Mouse (Mus musculus) T-cell, adult 2 months (primary cell): ENCODE data around the gene Timm17a.

ENCODE experiments used
- DNase-seq: peaks from one replicate; pipeline ENCODE4 v3.0.0; 2022; ENCODE audit warnings: low spot score

Timm17a gene

DNA sequence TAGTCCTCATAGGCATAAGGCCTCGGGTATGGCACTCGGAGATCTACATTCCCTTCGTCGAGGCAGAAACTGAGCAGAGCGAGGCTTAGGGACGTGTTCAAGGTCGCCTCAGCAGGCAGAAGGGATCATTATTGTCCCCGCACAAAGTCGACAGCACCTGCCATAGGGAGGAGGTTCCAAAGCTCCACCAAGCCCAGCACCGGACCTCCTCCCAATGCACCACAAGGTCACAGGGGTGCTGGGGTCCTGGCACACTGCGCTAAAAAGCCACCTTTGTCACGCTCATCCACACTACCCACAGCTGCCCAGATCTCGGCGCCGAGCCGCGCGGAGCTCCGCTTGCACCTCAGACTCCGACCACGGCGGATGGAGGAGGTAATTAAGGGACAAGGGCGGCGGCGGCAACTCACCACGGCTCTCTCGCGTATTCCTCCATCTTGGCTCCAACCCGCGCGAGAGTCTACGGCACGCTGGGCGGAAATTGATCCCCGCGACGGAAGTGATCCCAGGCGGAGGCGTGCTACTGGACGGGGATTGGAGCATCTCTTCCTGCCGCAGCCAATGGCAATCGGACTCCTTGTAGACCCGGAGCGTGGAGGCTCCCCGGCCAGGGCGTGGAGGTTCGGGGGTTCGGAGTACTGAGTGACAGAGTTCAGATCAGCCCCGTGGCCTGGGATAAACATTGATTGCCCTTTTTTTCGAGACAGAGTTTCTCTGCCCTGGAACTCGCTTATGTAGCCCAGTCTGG lies at the start of gene Timm17a:
Timm17a (minus strand) TSS at position 495 of the 748 bp plus-strand sequence.
- DNase-seq = peak; percentile 95

DNA sequence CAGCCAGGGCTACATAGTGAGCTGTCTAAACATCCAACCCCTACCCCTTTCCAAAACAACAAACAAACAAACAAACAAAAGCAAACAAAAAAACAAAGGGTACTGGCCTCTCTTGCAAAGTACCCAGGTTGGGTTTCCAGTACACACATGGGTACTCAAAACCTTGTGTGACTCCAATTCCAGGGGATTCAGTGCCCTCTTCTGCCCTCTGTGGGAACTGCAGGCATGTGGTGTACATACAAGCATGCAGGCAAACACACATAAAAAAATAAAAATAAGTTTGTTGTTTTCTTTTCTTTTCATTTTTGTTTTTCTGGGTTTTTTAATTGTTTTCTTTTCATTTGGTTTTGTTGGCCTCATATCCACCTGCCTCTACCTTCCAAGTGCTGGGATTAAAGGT lies 48.5 kb upstream of the Timm17a start:
- DNase-seq = no peak

DNA sequence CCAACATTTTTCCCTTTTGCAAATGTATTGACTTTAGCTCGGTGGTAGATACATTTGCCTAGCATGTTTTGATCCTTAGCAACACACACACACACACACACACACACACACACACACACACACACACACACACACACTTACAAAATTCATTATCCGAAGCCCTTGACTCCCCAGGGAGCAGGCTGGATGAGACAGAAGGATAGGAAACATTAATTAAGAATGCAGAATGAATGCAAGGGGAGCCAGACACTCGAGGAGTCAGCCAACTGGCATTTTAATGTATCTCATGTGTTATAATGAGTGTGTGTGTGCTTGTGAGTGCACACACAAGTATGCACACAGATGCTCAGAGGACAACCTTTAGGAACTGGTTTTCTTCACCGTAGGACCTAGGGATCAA lies 47.9 kb upstream of the Timm17a start:
- DNase-seq = no peak

DNA sequence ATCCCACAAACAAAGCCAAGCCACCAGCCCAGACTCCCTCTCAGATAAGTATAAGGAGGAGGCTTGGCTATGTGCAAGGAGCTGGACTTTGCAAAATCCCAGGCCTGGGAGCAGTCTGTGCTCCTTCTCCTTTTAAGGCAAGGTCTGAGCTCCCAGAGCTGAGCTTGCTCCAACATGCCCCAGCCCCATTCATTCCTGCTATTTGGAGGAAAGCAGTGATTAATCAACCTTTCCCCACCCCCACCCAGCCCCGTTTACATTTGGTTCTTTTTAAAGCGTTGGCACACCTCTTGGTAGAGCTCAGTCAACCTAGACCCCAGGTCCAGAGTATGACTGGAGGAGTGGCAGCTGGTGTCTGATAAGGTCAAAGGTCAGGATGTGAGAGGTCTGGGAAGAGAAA lies 45.5 kb upstream of the Timm17a start:
- DNase-seq = no peak

DNA sequence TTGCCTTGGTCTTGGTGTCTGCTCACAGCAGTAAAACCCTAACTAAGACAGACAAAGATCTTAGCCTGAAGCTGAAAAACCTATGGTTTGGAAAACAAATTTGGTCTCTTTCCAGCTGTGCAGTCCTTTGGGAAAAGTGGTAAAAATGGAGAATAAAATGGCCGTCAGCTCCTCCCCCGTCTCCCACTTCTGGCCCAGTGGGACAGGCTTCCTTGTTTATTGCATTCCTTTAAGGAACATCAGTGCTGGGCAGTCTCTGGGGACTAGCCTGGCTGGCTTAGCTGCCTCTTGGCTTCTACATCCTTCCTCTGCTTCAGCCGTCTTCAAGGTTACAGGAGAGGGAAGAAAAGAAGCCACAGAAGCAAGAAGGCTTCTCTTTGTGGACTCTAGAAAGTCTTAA lies 38.4 kb upstream of the Timm17a start:
- no peak for DNase-seq

DNA sequence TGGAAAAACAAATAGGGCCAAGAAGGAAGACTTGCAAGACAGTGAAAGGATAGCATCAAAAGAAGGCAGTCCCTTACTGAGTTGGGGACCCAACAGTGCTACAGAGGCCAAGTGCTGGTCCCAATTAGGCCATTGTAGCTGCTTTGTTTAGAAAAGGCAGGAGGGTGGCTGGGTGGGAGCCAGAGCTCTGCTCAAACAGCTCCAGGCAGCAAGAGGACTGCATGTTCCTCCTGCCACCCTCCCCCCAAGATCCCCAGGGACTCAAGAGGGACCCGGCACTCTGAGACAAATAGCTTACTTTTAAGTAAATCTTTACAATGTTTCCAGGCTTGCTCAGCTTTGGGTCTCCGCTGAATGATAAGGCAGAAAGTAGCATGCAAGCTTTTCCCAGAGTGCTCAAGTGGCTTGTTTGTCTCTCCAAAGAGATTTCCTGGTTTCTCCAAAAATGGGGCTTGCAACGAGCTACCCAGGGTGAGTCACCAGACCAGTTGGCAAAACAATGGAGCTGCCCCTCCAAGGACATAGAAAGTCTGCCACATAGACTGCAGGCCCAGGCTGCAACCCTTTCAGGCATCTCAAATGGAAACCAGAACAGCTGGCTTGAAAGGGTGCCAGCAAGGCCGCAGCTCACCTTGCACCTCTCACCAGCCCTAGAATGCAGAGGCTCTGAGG lies 34.1 kb upstream of the Timm17a start:
- DNase-seq = no peak

DNA sequence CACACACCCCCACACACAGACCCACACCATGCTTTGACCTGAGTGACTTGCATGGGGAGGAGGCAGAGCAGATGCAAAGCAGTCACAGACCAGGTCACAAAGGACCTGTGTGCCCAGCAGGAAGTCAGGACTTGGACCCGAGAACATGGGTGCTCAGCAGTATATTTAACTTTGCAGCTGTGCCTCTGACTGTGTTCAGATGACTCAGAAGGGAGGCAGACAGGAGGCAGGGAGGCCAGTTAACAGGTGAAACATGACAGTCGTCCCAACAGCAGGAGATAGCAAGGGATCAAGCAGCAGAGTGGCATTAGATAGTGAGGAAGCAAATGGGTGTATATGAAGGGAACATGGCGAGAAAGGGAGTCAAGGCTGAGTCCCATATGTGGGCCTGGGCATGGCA lies 33.3 kb upstream of the Timm17a start:
- DNase-seq = no peak

DNA sequence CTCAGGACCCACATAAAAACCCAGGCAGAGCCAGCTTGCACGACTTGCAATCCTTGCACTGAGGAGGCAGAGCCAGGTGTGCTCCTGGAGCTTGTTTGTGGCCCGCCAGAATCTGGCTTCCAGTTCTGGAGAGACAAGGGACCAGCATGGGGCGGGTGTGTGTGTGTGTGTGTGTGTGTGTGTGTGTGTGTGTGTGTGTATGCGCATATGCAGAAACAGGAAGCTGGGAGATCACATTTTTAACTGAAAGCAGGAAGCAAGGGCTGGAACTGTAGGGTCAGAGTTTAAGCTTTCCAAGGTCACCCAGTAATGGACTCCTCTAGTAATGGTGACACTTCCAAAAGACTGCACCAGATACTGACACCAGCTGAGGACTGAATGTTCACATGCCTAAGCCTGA lies 30.4 kb upstream of the Timm17a start:
- DNase-seq = no peak

DNA sequence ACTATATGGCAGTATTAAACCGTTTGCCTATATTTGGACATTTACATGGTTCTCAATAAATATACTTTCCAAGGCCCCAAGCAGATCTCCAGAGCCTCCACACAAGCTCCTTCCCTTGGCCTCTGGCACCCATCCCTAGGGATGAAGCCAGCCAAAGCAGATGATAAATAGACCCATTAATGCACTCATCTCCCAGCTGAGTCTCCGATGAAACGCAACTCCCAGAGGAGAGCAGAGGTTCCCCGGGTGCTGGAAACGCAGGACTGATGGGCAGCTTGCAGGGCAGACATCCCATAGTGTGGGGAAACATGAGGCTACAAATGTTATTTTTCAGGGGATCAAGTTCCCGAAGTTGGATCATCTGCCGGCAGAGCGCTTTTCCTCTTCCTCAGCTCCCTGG lies 28.4 kb upstream of the Timm17a start:
- no peak for DNase-seq

DNA sequence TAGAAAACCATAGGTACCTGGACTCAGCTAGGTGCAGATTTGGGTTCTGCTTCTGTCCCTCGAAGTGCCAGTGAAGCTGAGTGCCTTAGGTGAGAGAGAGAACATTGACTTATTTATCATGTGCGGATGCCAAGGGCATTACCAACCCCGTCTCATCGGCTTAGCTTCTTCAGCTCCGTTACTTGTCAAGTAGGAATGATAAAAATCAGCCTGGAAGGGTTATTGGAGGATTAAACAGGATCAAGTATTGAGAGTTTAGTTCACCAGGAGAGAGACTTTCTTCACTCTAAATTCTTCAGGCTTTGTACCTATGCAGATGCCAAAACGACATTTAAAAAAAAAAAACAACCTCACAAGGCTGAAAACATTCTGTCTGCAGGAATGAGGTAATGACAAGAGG lies 17.0 kb upstream of the Timm17a start:
- DNase-seq = no peak

DNA sequence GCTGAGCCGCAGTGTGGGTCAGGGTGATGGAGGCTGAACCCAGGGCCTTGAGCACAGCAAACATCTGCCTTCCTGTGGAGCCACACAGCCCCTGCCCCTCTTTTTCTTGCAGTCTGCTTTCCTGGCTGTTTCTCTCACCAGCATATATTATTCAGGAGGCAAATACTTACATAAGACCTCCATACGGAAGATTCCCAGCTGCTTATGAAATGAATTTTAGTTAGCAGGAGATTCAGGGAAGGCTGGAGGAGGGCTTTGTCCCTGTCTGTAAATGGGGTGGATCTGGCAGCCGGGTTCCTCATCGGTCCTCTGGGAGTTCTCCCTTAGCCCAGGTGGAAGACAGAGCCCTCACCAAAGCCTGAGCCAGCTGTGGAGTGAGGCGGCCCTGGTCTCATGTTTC lies 14.8 kb upstream of the Timm17a start:
- no peak for DNase-seq

DNA sequence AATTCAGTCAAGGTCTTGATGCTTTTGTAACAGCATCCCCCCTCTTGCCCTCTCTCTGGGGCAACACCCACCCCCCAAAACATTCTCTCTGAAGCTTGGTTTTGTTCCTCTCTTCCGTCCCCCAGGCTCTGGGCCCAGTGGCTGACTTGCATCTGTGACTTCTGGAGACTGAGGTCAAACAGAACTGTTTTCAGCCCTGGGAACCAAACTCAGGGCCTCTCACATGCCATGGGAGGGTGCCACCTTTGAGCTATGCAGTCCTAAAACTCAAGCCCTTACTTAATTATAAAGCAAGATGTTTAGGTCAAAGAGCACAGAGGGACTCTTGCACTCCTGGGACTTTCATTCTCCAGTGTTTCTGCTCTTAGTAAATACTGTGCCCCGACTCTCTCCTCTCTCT lies 12.4 kb upstream of the Timm17a start:
- DNase-seq = no peak

DNA sequence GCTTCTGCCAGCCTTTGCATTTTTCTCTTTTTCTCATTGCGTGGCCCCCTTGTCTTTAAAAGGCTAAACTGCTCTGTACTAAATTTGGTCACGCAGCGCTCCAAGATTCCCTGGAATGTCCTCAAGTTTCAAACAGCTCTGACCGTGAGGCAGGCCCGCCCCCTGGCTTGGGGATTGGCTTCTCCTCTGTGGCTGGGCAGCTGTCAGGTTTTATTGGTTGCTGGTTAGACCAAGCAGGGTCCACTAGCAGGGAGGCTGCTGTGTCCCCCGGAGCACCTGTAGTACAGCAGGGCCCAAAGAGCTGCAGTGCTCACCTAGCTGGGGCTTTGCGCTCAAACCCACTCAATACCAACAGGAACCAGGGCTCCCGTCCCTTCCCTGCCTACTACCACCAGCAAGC lies 11.0 kb upstream of the Timm17a start, which contains the start of gene Lmod1:
Lmod1 (plus strand) TSS at position 237 of the 400 bp plus-strand sequence.
- no peak for DNase-seq

DNA sequence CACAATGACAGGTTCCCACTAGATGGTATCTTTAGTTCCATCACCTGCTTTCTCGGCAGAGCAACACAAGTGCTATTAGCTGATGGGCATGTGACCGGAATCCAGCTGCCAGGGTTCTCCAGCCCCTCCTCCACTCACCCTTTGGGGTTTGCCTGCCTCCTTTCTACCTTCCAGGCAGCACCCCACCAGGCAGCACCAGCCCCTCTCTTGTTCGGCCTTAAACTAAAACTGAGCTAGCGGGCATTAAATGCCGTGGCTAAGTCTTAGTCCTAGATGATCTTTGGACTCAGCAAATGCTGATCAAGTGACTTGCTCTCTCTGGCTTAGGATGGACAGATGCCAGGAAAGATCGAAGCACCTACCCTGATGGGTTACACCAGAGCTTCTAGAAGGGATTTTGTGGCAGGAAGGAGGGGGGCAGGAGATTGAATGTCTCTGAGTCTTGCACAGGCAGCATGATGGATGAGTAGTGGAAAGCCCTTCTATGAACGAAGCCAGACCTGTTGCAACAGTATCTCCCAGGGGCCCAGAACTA lies 9.9 kb upstream of the Timm17a start:
- no peak for DNase-seq

DNA sequence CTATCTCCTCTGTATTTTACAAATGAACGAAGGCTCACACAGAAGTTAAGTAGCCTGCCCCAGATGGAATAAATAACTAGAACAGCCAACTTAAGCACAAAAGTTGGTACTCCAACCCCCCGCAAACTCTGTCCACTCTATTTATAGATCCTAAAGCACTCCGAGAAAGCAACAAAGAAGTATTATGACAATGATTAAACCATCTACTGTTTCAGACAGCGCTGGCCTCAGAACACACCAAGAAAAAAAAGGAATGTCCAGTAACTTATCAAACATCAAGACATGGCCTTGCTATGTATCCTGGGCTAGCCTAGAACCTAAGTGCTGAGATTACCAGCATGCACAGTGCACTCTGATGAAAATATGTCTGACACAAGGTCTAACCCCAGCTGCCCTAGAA lies 1.4 kb downstream of the Timm17a start:
- DNase-seq = no peak

DNA sequence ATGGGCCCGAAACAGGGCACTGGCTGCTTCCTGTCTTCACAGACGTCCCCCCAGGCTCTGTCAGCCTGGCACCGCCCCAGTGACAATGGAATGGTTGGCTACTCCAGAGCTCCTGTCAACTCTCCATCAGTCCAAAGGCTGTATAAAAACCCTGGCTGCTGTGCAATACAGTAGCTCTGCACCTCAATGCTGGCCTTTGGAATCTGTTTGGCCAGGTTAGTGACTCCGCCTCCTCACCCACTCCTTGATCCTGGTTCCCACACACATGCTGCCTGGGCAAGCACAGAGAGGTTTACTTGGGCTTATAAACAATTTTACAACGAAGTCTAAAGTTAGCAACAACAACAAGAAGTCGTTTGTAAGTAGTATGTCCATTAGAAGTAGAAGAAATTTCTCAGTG lies 2.2 kb downstream of the Timm17a start:
- no peak for DNase-seq

DNA sequence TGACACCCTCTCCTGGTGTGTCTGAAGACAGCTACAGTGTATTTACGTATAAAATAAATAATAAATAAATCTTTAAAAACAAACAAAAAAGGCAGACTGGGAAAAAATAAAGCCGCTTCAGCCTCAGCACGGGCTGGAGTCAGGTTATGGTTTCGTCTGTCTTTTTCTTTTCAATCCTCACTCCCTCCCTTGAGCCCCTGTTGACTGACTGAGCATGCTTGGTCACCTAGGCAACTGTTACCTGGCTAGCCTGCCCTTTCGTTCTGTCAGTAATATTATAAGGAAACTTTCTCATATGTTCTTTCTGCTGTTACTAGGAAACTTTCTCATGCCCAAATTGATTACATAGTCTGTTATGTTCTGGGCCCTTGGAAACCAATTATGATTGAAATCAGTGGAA lies 22.7 kb downstream of the Timm17a start:
- no peak for DNase-seq

DNA sequence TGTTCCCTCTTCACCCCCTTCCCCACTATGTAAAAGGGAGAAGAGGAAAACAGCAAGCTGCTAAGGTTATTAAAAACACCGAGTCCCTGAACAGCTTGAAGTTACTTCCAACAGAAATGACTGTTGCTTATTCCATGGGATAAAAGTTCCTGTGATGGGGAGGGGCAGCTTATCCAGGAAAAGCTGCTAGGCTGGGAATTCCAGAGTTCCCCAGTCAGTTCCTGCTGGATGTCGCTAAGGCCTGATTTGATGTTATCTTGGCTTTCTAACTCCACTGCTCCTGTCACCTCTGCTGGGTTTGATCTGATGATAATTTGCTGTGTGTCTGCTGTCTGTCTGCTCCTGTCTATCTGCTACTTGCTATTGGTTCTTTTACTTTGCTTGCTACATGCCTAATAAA lies 27.3 kb downstream of the Timm17a start:
- no peak for DNase-seq

DNA sequence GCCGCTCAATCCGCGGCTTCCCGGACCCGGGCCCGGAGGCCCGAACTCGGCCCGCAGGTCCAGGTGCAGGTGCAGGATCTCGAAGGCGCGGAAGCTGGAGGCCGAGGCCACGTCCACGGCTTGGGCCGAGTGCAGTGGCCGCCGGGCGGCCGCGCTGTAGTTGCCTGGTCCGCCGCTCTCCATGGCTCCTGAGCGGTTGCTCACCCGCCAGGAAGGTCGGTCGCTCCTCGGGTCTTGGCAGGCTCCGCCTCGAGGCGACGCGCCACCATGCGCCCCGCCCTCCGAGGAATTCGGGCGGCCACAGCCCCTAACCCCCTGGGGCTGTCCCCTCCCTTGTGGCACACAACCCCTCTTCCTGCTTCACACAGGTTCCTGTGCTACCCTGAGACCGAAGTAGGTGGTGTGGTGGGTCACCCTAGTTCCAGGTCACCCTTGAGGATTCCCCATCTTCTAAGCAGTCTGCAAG lies 29.7 kb downstream of the Timm17a start, which contains the start of gene Rnpep:
Rnpep (minus strand) TSS at position 259 of the 466 bp plus-strand sequence.
- DNase-seq = peak; percentile 58

DNA sequence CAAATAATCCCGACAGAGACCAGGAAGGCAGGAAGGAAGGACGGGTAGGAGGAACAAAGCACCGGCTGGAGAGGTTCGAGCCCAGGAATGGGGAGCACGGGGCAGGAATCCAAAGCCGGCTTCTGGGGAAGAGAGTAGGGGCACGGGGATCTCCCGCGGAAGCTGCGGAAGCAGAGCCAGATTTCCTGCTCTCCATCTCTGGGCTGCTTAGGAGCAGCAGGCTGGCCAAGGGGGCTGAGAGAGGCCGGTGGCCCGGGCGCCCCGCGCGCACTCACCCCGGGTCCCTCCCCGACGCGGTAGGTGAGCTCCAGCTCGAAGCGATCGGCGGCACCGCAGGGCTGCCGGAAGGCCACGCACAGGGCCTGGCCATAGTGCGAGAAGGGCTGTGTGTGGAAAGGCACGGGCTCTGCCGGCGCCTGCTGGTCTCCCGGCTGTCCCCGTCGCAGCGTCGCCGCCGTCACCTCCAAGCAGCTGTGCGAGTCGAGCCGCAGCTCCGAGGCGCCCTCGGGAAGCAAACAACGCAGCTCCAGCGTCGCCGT lies 30.2 kb downstream of the Timm17a start:
- peak; percentile 29 for DNase-seq

DNA sequence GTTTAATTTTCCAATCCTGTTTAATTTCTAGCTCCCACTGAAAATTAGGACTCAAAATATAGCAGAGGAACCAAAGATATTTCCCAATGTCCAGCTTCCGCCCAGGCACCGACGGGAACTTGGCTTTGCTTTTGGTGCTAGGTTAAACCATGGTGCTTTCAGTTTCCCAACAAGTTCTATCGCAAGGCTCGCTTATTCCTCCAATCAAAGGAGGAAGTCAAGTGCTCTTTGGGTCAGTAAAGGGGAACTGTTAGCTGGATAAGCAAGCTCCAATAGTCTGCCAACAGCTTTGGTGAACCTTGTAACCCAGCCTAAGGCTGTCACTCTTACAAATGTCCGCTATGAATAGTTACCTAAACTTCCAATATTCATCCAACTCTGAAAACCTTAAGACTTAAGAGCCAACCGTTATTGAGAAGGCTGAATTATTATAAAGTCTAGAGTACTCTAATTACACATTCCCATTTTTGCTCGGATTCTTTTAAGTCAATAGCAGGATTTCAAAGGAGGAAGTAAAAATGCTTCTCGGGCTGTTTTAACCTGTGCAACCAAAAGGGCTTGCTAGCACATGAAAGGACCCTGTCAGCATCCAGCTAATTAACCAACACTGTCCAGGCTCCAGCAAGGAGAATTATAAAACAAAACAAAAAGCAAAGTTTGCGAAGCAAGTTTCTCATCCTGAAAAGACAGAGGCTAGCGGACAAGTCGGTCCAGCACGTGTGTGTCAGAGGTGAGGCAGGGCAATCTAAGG lies 30.9 kb downstream of the Timm17a start:
- no peak for DNase-seq

DNA sequence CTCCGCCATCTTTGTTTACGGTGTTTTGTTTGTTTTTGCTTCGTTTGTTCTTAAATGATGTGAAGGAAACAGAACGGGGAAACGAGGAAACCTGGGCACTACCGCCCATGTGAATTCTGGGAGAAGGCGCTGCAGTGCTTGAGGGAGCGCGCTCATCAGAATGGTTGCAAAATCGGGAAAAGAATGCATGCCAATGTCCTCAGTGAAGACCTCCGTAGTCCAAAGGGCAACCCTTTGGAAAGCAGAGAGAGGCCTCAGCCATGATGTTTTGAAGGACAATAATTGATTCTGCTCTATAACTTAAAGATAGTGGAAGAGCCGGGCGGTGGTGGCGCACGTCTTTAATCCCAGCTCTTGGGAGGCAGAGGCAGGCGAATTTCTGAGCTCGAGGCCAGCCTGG lies 31.7 kb downstream of the Timm17a start:
- DNase-seq = no peak
